Mouse (Mus musculus) lung, adult 2 months (tissue): ENCODE results near the gene Magi2. TPM values are rescaled to one million over a fixed set of nuclear protein-coding genes. Genes with fewer than 3 reads are reported as not detected.

ENCODE experiments used
- DNase-seq: peaks from one replicate; pipeline ENCODE4 v3.0.0; 2022
- H3K4me1 ChIP-seq: fragments of 200-500 bp; 2 replicates; pipeline ENCODE4 v1.6.1; 2011; ENCODE audit warnings: low read length; ENCODE audit not compliant: control insufficient read depth, insufficient read depth
- H3K4me3 ChIP-seq: fragments of 200-500 bp; replicated peaks from 2 replicates; pipeline ENCODE3; 2011; ENCODE audit warnings: low read depth, mild to moderate bottlenecking, control low read depth, low read length; ENCODE audit errors: extremely low read depth
- CTCF ChIP-seq: fragments of 200-500 bp; IDR thresholded peaks from 2 replicates; pipeline ENCODE4 v1.5.1; 2011; ENCODE audit warnings: mild to moderate bottlenecking, low read length, control low read depth; ENCODE audit not compliant: insufficient read depth
- POLR2A ChIP-seq: fragments of 200-500 bp; IDR thresholded peaks from 2 replicates; pipeline ENCODE4 v1.6.1; 2011; ENCODE audit warnings: low read depth, mild to moderate bottlenecking, control low read depth, low read length, borderline replicate concordance; ENCODE audit errors: extremely low read depth
- WGBS: fragments of 180-500 bp; shearing (Covaris S2); methylation state at CpG from one replicate; pipeline ENCODE4 v1.1.7; 2018; 5-methylcytosine and 5-hydroxymethylcytosine counted together
- polyA plus RNA-seq: library from polyadenylated mRNA; depleted of rRNA; stranded (reverse); fragments of >200 nt; gene quantifications from 2 replicates; pipeline ENCODE4 v1.2.3, GENCODE M21; 2012

The Magi2 gene
- polyA plus RNA-seq, 1 experiment: 2.7 TPM

GRCm38 (mm10) chr5:20753963-20754362 lies 1527.1 kb downstream of the Magi2 start:
- 85% methylated on average over 5 of the region's 5 CpGs for WGBS
- Histone ChIP-seq H3K4me3 (no peak overlapping the region), H3K4me1 (no peaks in the 10 kb centered on the region; the same call in 1 of the 2 replicates)
- TF ChIP-seq POLR2A (no peak), CTCF (no peak)
- DNase-seq: no peak
